Mouse (Mus musculus): ENCODE results near the gene Sema4d. TPM values are rescaled to one million over a fixed set of nuclear protein-coding genes. Genes with fewer than 3 reads are reported as not detected.

The Sema4d gene
- total RNA-seq, 1 experiment from 2014 or later = 16.9 TPM

GRCm38 (mm10) chr13:51818170-51818943 lies 24.8 kb upstream of the Sema4d start:
- no peak for ATAC-seq (replicated peaks in 1 of 2; ENCODE audit: insufficient read depth in 1 of 2, low FRiP score in 2 of 2, low TSS enrichment in 1 of 2, low read depth in 1 of 2, poor library complexity in 2 of 2, severe bottlenecking in 2 of 2)

GRCm38 (mm10) chr13:51816559-51817041 lies 23.1 kb upstream of the Sema4d start:
- ATAC-seq (replicated peaks in 1 of 2; ENCODE audit: insufficient read depth in 1 of 2, low FRiP score in 2 of 2, low TSS enrichment in 1 of 2, low read depth in 1 of 2, poor library complexity in 2 of 2, severe bottlenecking in 2 of 2) = no peak

GRCm38 (mm10) chr13:51815865-51816504 lies 22.4 kb upstream of the Sema4d start:
- peak; percentile 75 to 76 for ATAC-seq (replicated peaks in 1 of 2; ENCODE audit: insufficient read depth in 1 of 2, low FRiP score in 2 of 2, low TSS enrichment in 1 of 2, low read depth in 1 of 2, poor library complexity in 2 of 2, severe bottlenecking in 2 of 2)

DNA sequence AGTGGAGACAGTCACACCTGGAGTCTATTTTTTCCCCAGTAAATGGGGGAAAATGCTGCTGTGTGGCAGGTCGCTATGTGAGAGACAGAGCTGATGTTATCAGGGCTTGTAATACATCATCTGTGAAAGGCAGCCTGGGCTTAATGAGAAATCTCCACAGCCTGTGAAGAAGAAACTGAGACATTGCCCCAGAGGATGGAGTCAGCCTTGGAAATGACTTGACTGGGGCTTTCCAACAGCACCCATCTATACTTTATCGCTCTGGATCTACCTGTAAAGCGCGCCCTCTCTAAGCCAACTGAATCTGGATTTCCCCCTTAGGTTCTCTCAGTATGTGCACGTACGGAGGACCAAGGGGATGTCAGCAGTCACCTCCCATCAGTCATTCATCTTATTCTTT lies 21.1 kb upstream of the Sema4d start:
- ATAC-seq (replicated peaks in 1 of 2; ENCODE audit: insufficient read depth in 1 of 2, low FRiP score in 2 of 2, low TSS enrichment in 1 of 2, low read depth in 1 of 2, poor library complexity in 2 of 2, severe bottlenecking in 2 of 2) = no peak

DNA sequence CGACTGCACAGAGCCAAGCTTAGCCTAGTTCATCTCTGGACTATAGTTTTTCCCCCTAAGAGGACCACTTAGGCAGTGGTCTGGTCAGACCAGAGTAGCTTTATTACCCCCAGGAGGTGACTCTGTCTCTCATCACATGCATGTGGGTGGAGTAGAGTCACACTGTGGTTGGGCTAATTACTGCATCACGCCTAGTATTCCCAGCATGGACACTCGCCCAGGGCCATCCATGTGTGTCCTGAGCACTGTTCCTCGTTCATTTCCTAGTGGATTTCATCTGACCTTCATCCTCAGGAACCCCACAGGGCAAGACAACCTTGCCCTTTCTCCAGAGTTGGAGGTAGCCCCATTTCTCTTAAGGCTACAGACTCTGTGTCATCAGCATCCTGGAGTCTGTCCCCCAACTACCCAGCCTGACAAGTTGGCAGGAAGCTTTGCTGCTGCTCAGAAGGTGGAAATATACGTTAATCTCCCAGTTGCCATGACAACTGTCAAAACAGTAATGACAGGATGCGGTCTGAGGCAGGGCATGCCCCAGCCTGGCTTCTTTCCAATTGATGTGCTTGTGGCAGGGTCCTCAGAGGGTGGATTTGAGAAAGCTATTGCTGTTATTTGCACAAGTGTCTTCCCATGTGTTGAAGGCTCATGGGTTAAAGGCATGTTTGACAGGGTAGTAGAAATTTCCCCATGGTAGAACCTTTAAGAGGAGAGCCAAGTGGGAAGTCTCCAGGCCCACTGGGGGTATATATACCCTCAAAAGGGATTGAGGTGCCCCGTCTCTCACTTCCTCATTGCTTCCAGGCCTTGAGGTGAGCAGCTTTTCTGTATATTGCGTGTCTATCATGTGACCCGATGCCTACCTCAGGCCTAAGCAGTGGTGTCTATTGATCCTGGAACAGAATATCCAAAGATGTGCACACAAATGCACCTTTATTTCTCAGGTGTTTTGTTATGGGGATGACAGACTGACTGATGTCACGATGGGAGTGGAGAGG lies 20.4 kb upstream of the Sema4d start:
- ATAC-seq (replicated peaks in 1 of 2; ENCODE audit: insufficient read depth in 1 of 2, low FRiP score in 2 of 2, low TSS enrichment in 1 of 2, low read depth in 1 of 2, poor library complexity in 2 of 2, severe bottlenecking in 2 of 2) = peak; percentile 53 to 64

DNA sequence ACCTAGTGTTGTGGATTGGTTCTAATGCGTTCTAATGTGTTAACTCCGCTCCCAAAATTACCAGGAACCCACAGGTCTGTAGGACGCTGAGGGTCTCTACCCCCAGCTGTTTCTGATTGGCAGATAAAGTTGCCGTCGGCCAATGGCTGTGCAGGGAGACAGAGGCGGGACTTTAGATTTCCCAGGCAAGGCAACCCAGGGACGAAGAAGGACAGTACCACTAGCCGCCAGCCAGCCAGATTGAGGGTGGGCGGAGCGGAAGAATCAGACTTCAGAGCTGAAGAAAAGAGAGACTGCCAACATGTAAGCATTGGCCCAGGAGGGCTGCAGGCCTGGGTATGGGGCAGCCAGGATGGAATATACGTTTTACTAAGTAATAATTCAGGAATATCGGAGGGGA lies 14.6 kb upstream of the Sema4d start:
- ATAC-seq (replicated peaks in 1 of 2; ENCODE audit: insufficient read depth in 1 of 2, low FRiP score in 2 of 2, low TSS enrichment in 1 of 2, low read depth in 1 of 2, poor library complexity in 2 of 2, severe bottlenecking in 2 of 2) = no peak

DNA sequence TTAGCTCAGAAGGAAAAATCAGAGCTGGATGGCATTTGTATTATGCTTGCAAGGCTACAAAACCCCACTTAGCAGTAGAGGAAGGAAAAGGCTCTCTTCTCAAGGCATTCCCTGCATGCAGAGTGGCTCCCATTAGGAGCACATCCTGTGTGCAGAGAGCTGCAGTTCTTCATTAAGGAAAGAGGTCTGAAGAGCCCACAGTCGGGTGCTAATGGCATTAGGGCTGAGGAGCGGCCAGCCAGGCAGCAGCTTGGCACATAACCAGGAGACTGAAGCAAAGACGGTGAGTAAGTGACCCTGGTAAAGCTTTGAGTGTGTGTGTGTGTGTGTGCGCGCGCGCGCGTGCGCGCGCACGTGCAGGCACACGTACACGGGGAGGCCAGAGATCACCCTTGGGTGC lies 12.7 kb upstream of the Sema4d start:
- no peak for ATAC-seq (replicated peaks in 1 of 2; ENCODE audit: insufficient read depth in 1 of 2, low FRiP score in 2 of 2, low TSS enrichment in 1 of 2, low read depth in 1 of 2, poor library complexity in 2 of 2, severe bottlenecking in 2 of 2)

DNA sequence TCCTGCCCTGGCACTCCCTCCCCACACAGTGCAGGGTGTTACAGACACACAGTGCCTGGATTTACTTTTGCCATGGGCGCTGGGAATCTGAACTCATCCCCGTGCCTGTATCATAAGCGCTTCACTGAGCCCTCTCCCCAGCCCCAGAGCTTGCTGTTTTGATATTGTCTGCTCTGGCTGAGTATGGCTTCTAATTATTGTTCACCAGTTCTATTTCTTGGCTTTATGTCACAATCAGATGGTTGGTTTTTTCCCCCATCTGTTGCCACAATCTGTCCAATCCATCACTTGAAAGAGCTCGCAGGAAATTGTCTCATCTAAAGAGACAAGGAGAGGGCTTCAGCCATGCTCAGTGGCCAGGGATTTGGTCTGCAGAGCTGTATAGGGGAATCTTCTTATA lies 12.1 kb upstream of the Sema4d start:
- ATAC-seq (replicated peaks in 1 of 2; ENCODE audit: insufficient read depth in 1 of 2, low FRiP score in 2 of 2, low TSS enrichment in 1 of 2, low read depth in 1 of 2, poor library complexity in 2 of 2, severe bottlenecking in 2 of 2) = no peak

- ATAC-seq (replicated peaks in 1 of 2; ENCODE audit: insufficient read depth in 1 of 2, low FRiP score in 2 of 2, low TSS enrichment in 1 of 2, low read depth in 1 of 2, poor library complexity in 2 of 2, severe bottlenecking in 2 of 2) = peak; percentile 65 to 72
These were observed 7.4 kb upstream of the Sema4d start for GRCm38 (mm10) chr13:51800921-51801320.

GRCm38 (mm10) chr13:51799735-51800522 lies 6.4 kb upstream of the Sema4d start:
- ATAC-seq (replicated peaks in 1 of 2; ENCODE audit: insufficient read depth in 1 of 2, low FRiP score in 2 of 2, low TSS enrichment in 1 of 2, low read depth in 1 of 2, poor library complexity in 2 of 2, severe bottlenecking in 2 of 2) = no peak

DNA sequence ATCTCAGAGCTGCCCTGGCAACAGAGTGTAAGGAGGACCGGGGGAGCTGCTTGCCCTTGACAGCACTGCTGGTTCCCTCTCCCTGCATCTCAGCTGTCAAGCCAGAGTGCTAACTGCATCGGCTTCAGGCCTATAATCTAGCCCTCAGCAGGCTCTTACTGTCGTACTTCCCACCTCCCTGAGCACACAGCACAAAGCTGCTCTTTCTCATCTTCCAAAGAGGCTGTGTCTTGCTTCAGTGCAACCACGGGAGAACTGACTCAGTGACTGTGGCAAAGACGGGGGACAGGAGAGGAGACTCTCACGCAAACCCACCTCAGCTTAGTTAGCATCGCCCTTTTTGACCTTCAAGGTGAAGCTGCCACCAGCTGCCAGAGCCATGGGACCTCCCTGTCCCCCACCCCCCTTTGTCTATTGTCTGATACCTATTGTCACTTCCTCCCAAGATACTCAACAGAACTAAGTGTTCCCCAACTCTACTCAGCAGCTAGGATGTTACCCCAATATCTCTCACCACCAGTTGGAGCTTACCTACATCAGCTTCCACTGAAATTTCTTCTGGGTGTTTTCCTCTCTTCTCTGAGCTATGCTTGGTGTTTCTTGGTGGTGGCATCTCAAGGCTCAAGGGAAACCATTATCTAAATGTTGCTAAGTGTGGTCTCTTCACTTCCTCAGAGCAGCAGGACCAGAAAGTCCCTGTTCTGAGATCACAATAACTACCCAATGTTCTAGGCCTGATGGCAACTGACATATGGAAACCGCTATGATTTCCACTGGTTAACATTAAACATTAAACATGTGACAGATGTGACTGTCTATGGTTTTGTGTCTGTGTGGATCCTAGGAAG lies 4.6 kb upstream of the Sema4d start:
- ATAC-seq (replicated peaks in 1 of 2; ENCODE audit: insufficient read depth in 1 of 2, low FRiP score in 2 of 2, low TSS enrichment in 1 of 2, low read depth in 1 of 2, poor library complexity in 2 of 2, severe bottlenecking in 2 of 2) = no peak

GRCm38 (mm10) chr13:51793948-51794347 lies 401 bp upstream of the Sema4d start:
- no peak for ATAC-seq (replicated peaks in 1 of 2; ENCODE audit: insufficient read depth in 1 of 2, low FRiP score in 2 of 2, low TSS enrichment in 1 of 2, low read depth in 1 of 2, poor library complexity in 2 of 2, severe bottlenecking in 2 of 2)

- peak; percentile 70 to 80 for ATAC-seq (replicated peaks in 1 of 2; ENCODE audit: insufficient read depth in 1 of 2, low FRiP score in 2 of 2, low TSS enrichment in 1 of 2, low read depth in 1 of 2, poor library complexity in 2 of 2, severe bottlenecking in 2 of 2)
These were observed 670 bp downstream of the Sema4d start for GRCm38 (mm10) chr13:51792729-51793424.

DNA sequence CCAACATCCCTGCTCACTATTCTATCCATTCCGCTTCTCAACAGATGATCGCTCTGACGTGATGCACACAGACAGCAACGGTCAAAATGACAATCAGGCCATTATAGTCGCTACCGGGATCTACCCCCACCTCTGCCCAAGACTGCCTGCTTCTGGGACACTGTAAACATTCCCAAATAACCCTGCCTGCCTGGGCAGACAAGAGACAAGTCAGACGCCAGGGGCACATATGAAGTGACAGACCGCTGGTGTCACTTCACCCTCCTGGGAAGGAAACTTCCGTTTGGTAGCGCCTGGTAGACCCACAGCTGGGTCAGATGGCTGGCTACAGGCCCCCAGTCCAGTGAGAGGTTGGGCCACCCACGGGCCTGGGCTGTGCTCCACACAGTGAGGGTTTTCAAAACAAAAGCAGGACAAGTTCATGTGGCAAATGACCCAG lies 1.4 kb downstream of the Sema4d start:
- peak; percentile 16 to 28; a peak in 1 of 4 replicates for ATAC-seq (replicated peaks in 1 of 2; ENCODE audit: insufficient read depth in 1 of 2, low FRiP score in 2 of 2, low TSS enrichment in 1 of 2, low read depth in 1 of 2, poor library complexity in 2 of 2, severe bottlenecking in 2 of 2)

DNA sequence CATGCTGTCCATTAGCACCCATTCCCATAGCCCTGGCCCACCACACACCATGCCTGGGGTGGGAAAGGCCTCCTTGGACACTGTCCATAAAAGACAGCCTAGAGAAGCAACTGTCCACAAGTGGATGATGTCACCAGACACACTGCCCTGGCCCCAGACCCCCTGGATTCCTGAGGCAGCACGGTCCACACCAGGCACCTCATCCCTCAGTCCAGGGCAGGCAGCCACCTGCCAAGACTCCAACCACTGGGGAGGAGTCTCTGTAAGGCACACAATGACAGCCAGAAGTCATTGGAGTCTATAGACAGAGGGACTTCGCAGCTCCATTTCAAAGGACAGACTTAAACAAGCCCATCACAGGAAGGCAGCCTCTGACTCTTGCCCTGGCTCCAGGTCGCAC lies 1.9 kb downstream of the Sema4d start:
- no peak for ATAC-seq (replicated peaks in 1 of 2; ENCODE audit: insufficient read depth in 1 of 2, low FRiP score in 2 of 2, low TSS enrichment in 1 of 2, low read depth in 1 of 2, poor library complexity in 2 of 2, severe bottlenecking in 2 of 2)

DNA sequence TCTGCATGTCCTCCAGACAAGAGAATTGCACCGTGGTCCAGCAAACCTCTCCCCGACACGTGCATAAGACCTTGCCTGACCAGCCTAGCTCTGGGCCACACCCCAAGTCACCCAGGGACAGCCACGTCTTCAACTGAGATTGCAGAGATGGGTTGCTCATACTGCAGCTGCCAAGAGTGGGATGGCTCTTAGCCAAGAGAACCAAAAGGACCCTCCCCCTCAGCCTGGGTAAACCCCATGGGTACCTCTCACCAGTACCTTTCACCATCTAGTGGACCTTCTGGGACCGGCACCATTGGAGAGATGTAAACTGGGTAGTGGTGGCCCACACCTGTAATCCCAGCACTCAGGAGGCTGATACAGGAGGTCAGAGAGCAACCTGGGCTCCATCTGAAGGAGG lies 2.8 kb downstream of the Sema4d start:
- ATAC-seq (replicated peaks in 1 of 2; ENCODE audit: insufficient read depth in 1 of 2, low FRiP score in 2 of 2, low TSS enrichment in 1 of 2, low read depth in 1 of 2, poor library complexity in 2 of 2, severe bottlenecking in 2 of 2) = no peak

Data from hematopoietic stem cell, adult 5-6 weeks (primary cell).